Mouse (Mus musculus): ENCODE results near the gene Lhcgr. TPM values are rescaled to one million over a fixed set of nuclear protein-coding genes. Genes with fewer than 3 reads are reported as not detected.

Gene Lhcgr
- polyA plus RNA-seq, 1 experiment from 2014 or later: not detected

- no peak overlapping the region for H3K27ac ChIP-seq
- no peaks in the 10 kb centered on the region for H3K27me3 ChIP-seq (replicated peaks)
- ATAC-seq: no peak
- no peak overlapping the region for H3K4me2 ChIP-seq
- no peak overlapping the region for H3K9ac ChIP-seq
- H3K36me3 ChIP-seq: no peaks in the 10 kb centered on the region
- no peaks in the 10 kb centered on the region for H3K4me1 ChIP-seq
- no peak overlapping the region for H3K4me3 ChIP-seq
- 0 out of 2 replicates have a peak, but pooled peaks cover 4% of the 10 kb centered on the region for H3K9me3 ChIP-seq (replicated peaks)
Observed at GRCm38 (mm10) chr17:88700901-88701300, 90.9 kb downstream of the Lhcgr start.

DNA sequence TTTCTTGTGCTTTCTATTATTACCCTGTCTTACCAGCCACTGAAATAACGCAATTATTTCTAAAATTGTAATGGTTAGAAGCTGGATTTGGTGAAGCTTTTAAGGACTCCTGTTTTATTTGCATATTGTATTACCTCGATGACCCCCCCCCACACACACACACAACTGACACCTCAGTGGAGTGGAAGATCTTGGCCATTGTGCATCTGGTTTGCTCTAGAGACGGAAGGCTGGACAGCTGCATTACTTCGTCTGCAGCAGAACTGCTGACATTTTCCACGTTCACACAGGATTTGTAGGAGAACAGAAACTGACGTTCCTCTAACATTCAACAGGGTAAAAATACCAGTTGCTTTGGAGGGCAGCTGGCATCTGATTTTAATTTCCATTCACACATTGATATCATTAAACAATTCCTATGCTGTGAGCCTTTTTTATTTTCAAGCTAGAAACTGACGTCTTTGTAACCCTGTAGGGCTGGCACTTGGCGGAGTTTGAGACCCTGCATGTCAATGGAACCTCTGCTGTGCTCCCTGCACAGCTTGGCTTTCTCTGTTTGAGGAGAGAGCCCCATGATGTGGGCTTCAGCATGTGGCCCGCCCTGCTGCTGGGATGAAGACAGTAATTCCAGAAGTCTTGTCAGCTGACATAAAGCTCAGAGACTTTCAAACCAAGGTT, 95.0 kb downstream of the Lhcgr start:
- H3K4me2 ChIP-seq: no peak overlapping the region
- H3K36me3 ChIP-seq: no peaks in the 10 kb centered on the region
- H3K27me3 ChIP-seq (replicated peaks): no peaks in the 10 kb centered on the region
- H3K4me3 ChIP-seq: no peak overlapping the region
- no peaks in the 10 kb centered on the region for H3K4me1 ChIP-seq
- no peak overlapping the region for H3K9ac ChIP-seq
- 62% methylated on average over 9 of the region's 9 CpGs for WGBS (ENCODE audit: insufficient replicate concordance)
- 0 out of 2 replicates have a peak, but pooled peaks cover 4% of the 10 kb centered on the region for H3K9me3 ChIP-seq (replicated peaks)
- H3K27ac ChIP-seq: no peak overlapping the region
- ATAC-seq: no peak

DNA sequence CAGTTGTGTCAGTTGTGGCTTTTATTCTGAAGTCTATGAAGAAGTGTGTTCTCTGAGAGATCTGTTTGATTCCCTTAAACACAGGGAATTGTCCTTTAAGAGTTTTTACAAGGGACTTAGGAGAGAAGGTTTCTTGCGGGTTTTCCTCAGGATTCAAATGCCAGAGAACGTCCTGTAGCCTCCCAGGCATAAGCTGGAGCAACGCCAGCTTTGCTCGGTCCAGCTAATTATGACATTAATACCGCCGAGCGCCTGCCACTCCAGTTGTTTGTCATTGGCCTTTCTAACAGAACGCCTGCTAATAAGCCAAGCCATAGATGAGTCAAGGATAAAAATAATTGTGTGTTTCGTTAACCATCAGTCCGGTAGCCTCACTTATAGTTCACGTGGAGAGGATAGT, 103.6 kb downstream of the Lhcgr start:
- Histone ChIP-seq H3K9me3 (replicated peaks) (no peaks in the 10 kb centered on the region), H3K9ac (no peak overlapping the region), H3K4me3 (no peak overlapping the region), H3K4me2 (no peak overlapping the region), H3K27me3 (replicated peaks) (no peaks in the 10 kb centered on the region), H3K4me1 (no peaks in the 10 kb centered on the region), H3K36me3 (no peaks in the 10 kb centered on the region), H3K27ac (no peak overlapping the region)
- WGBS (ENCODE audit: insufficient replicate concordance): 74% methylated on average over 11 of the region's 11 CpGs
- ATAC-seq: no peak

DNA sequence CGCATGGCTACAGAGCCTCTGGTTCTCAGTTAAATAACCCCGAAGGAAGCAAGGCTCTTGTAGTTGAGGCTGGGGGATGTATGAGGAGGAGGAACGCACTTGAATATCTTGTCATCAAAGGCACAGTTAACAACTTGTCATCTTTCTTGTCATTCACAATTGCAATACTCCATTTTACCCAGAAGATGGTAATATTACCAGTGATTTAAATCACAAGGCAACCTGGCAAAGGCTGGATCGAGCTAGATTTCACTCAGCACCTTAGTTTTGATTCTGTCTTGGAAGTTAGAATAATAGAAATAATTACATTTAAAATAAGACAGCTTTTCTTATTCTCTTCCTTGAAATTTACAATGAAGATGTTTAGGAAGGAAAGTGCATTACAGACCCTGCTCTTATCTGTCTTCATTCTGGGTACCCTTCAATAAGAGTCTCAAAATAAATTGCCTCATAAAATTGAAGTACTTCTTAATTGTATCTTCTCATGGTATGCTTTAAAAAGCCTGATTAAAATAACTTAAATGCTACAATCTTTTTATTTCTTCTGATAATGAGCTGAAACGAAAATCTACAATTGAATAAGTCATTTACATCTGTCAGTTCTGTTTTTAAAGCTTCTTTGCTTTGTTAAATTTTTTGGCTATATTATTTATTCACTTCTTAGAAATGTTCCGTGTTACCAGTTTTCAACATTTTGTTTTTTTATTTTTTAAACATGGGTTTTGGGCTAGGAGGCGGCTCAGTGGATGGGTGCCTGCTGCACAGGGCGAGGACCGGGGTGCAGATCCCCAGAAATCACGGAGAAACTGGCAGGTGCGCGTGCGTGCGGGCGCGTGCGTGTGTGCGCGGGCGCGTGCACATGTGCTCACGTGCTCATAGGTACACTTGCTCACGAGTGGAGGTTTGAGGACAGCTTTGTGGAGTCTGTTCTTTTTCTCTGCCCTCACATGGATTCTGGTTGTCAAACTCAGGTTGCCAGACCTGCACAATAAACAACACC, 116.2 kb downstream of the Lhcgr start:
- H3K4me1 ChIP-seq: no peaks in the 10 kb centered on the region
- no peak for ATAC-seq
- no peaks in the 10 kb centered on the region for H3K9me3 ChIP-seq (replicated peaks)
- H3K4me2 ChIP-seq: no peak overlapping the region
- no peak overlapping the region for H3K27ac ChIP-seq
- H3K36me3 ChIP-seq: no peaks in the 10 kb centered on the region
- H3K9ac ChIP-seq: no peak overlapping the region
- WGBS (ENCODE audit: insufficient replicate concordance): 83% methylated on average over 23 of the region's 23 CpGs
- H3K4me3 ChIP-seq: no peak overlapping the region
- H3K27me3 ChIP-seq (replicated peaks): no peaks in the 10 kb centered on the region

DNA sequence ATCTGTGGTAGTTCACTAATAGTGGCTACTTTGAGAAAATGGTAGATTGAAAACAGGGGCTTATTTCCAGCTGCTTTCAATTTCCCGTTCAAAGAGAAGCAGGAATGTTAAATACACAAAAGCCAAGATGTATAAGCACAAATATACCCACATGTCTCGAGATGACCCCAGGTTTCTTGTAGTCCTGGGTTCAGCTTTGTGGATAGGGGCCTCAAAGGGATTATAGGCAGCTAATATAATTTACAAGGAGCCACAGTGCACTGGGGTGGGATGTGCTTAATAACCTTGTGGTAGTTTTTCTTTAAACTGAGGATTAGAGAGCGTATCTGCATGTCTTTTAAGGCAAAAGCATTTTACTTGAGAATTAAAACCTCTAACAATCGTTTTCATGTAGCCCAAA, 121.0 kb downstream of the Lhcgr start:
- no peak overlapping the region for H3K4me3 ChIP-seq
- H3K36me3 ChIP-seq: no peaks in the 10 kb centered on the region
- no peak overlapping the region for H3K4me2 ChIP-seq
- H3K9ac ChIP-seq: no peak overlapping the region
- 43% methylated on average over 4 of the region's 4 CpGs for WGBS (ENCODE audit: insufficient replicate concordance)
- H3K4me1 ChIP-seq: peaks cover 5% of the 10 kb centered on the region; the same call in 1 of the 2 replicates
- H3K9me3 ChIP-seq (replicated peaks): no peaks in the 10 kb centered on the region
- H3K27ac ChIP-seq: no peak overlapping the region
- no peak for ATAC-seq
- H3K27me3 ChIP-seq (replicated peaks): peaks cover 6% of the 10 kb centered on the region; the same call in 1 of the 2 replicates

DNA sequence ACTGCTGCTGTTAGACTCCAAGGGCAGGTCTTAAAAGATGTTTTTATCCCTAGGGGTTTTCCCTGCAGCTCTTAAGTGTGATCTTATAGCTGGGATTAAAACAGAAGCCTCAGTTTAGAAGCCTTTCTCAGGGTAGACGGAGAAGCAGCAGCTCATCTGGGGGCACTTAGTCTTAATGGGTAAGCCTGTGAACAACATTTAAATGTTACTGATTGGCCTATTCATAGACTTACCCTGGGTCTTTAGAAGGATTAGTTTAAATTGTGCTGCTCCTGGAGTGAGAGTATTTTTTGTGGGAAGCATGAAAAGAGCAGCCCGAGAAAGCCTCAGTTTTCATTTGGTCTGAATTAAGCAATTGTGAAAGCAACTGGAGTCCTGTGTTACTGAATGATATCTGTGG, 121.9 kb downstream of the Lhcgr start:
- 65% methylated on average over 2 of the region's 2 CpGs for WGBS (ENCODE audit: insufficient replicate concordance)
- H3K4me1 ChIP-seq: peaks cover 5% of the 10 kb centered on the region; the same call in 1 of the 2 replicates
- H3K27ac ChIP-seq: no peak overlapping the region
- no peak for ATAC-seq
- H3K36me3 ChIP-seq: no peaks in the 10 kb centered on the region
- no peak overlapping the region for H3K9ac ChIP-seq
- no peaks in the 10 kb centered on the region for H3K9me3 ChIP-seq (replicated peaks)
- H3K27me3 ChIP-seq (replicated peaks): peaks cover 6% of the 10 kb centered on the region; the same call in 1 of the 2 replicates
- no peak overlapping the region for H3K4me3 ChIP-seq
- H3K4me2 ChIP-seq: no peak overlapping the region

DNA sequence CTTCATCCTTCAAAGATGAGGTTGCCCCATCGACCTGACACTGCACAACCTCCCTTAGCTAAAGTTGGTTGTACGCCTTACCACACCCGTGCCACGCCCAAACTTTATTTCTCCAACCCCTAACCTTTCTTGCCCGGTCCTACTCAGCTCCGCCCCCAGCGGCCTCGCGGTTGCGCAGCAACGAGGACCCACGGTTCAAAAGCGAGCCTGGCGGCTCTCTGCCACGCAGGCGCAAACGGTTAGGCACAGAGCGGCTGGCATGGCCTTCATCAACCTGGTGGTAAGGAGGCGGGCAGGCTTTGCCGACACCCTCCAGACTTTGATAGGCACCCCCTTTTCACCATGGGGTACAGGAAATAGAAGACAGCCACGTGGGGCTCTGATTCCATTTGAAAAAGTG, 123.3 kb downstream of the Lhcgr start, which contains the start of gene Gtf2a1l:
Gene Gtf2a1l (plus strand): TSS at position 209 of the 400 bp plus-strand sequence.
- WGBS (ENCODE audit: insufficient replicate concordance): 26% methylated on average over 21 of the region's 21 CpGs
- Histone ChIP-seq H3K4me1 (peaks cover 5% of the 10 kb centered on the region; the same call in 1 of the 2 replicates), H3K36me3 (no peaks in the 10 kb centered on the region), H3K9ac (no peak within 1 kb of the TSS), H3K27ac (no peak within 1 kb of the TSS), H3K4me2 (peak within 1 kb of the TSS; percentile 40), H3K9me3 (replicated peaks) (no peaks in the 10 kb centered on the region), H3K27me3 (replicated peaks) (peaks cover 6% of the 10 kb centered on the region; the same call in 1 of the 2 replicates), H3K4me3 (no peak within 1 kb of the TSS)
- peak; percentile 57; the same call in 1 of the 2 replicates for ATAC-seq

Other genes starting within 250 kb of the Lhcgr start
- 1.4 TPM in 2 replicates for gene Ston1, start 194.3 kb downstream of the Lhcgr start, polyA plus RNA-seq (2016; fragmentation: Nextera tagmentation; extraction: Ambion mirVana)
- not detected in 2 replicates for gene Gtf2a1l, start 123.3 kb downstream of the Lhcgr start, polyA plus RNA-seq (2016; fragmentation: Nextera tagmentation; extraction: Ambion mirVana)

Data from liver, embryonic 12.5 days (tissue).